Mouse (Mus musculus): ENCODE measurements around the gene Gm20425.
"Not testable (repeated sequence)": the region's sequence is repeated elsewhere in the genome, so short reads cannot be mapped to it uniquely, and the experiment has no call there.

Gene Gm20425

DNA sequence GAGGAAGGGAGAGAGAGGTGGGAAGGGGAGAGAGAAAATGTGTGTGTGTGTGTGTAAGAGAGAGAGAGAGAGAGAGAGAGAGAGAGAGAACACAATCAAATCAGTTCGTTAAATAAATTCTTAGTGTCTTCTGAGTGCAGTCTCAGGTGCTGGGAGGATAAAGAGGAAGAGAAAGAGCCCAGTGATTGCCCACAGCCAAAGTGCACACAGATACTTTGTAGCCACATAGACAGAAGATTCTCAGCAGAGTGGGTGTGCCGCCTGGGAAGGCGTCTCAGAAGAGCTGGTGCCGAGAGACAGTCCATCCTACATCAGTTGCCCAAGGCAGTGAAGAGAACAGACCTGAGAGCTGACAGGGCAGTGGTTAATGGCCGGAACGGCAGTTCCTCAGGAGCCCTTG is 15.8 kb downstream of the Gm20425 start:
- no peak for DNase-seq

DNA sequence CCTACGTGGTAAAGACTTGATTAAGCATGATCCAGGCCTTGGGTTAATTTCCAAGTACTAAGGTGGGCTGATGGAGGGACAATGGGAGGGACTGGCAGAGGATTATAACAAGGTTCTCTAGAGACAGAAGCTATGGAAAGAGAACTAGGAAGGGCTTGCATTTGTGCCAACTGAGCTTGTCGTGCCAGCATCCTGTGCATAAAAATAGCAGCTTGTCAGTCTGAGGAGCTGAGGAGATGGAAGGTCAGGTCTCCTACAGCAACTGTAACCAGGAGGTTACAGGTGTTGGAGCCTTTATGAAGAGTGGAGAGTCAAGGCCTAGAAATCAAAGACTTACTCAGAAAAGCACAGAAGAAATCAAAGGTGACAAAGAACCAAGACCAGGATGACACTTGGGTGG is 16.5 kb downstream of the Gm20425 start:
- no peak for DNase-seq

DNA sequence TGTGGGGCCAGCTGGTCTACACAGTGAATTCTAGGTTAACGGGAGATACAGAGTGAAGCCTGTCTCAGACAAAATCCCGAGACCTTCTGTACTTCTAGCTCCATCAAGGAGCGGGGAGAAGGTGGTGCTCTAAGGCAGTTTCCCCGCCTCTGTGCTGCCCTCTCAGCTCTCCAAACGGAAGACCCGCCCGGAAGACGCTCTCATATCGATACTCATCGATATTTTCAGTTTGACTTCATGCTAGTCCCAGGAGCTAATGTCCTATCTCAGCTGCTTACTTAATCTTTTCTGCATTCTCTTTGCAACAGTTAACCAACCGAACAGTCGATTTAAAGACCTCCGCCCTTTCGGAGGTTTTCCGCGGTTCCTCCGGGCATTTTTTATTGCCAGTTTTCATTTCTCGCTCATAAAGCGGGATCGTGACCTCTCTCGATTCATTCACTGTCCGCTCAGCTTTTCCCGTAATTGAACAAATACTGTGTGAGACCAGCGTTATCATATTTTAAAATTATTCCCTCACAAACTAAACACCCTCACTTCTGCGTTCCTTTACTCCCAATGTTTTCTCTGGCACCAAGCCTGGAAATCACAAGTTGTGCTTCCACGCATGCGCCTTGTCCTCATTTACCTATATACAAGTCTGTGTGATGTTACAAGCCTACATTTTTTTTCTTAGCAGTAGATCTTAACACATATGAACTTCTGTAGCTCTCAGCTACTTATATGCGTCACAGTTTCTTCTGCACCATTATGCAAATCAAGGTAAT is 17.3 kb downstream of the Gm20425 start:
- DNase-seq, result no peak

DNA sequence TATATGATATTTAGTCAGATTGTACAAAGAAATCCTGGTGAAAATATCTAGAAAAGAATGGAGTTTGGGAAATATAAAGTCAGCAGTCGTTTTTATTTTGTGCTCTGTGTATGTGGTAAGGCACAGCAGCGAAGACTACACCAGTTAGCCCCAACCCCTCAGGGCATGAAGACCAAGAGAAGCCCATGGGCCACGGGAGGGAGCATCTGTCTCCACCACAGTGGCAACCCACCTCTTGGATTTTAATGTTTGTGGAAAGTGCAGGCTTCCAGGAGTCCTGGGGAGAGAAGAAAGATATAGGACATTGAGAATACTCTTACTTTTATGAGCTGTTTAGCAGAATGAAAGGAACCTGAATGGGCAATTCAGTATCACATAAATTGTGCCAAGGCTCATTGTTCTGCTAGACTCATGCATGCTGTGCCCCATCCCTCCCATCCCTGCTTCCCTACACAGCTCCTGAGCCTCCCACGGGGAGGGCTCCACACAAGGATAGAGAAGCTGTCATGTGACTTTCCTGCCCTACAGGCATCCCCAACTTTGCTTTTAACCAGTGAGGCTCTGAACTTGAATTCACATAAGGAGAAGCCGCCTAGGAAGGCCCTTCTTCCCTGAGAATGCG is 21.2 kb downstream of the Gm20425 start:
- DNase-seq, result no peak

DNA sequence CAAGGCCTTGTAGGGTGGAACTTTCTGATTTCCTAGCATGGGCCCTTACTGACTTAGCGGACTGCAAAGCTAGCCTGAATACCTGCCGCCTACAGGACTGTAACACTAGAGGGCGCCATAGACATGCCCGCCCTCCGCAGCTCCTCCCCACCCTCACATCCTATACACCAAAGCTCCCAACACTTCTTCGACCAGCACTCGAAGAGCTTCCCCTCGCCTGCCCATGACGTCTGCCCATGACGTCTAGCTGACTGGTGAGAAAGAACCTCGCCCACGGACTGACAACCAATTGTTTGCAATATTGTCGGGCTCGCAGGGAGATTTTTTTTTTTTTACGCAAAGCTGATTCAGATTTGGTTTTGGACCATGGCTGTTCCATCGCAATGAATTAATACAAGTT is 22.3 kb downstream of the Gm20425 start:
- peak; percentile 68 to 76 for DNase-seq

DNA sequence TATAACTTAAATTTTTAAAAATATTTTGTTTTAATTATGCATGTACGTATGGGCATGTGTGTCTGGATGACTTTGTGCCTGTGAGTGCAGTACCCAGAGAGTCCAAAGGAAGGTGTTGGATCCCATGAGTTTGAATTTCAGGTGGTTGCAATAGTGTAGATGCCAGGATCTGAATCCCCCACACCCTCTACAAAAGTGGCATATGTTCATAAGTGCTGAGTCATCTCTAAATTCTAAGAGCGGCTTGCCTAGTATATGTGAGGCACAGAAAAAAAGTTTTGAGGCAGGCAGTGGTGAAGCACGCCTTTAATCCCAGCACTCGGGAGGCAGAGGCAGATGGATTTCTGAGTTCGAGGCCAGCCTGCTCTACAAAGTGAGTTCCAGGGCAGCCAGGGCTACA is 24.3 kb downstream of the Gm20425 start:
- DNase-seq, result no peak

DNA sequence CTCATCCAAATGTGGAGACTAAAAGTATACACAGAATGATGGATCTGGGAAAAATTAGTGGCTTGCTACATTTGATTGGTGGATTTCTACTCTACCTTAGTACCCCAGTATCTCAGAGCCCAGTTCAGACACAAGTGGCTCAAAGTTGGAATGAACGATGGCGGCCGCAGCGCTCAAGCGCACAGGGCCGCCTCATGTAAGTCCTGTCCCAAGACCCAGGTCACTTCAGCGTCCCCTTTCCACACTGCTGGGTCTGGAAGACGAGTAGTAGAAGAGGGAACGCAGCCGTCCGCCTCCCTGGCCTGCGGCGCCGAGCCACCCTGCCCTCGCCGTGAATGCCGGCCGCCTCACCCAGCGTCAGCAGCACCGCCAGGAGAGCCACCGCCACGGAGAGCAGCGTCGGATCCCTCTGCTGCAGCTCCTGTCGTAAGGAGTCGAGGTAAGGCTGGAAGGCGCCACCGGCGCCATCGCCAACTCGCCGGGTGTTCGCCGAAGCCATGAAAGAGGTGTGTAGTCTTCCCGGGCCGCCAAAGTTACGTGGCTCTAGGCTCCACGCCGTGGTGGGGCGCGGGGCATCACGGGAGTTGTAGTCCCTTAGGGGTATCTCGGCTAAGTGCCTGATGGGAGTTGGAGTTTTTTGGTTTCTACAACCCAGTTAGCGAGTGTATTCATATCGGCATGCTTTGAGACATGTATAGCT is 28.4 kb downstream of the Gm20425 start, which contains the start of gene Srprb:
Gene Srprb (minus strand): TSS at position 577 of the 700 bp plus-strand sequence.
- DNase-seq, result peak; percentile 94 to 98

DNA sequence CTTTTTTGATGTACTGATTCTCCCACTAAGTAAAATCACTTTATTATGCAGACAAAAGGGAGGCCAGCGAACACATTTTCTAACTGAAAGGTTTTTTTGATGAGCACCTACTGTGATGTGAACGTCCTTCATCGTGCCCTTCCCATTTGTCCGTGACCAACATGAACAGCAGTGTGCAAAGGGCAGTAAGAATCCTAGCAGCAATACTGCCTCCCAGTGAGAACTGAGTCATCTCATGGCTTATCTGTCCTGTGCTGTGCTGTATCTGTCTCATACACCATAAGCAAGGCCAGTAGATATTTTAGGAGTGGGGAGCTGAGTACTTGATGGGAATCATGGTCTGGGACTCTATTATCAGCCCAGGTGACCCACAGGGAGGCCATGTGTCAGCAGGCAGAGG is 41.7 kb downstream of the Gm20425 start:
- DNase-seq, result no peak

DNA sequence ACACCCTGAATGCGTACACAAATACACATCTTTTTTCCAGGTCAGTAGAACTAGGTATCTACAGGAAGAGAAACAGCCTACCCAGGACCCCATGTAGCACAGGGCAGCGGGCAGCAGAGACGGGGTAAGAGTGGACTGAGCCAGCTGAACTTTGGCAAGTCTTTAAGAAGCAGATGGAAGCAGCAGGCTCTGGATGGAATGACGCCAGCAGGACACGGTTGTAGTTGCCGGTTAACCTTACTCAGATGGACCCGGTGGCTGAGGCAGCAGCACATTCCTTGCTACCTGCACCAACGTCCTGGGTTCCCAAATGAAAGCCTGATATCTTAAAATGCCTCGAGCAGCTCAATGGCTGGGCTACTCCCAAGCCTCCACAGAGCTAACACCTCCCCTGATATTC is 43.4 kb downstream of the Gm20425 start:
- DNase-seq, result peak; percentile 77 to 79

DNA sequence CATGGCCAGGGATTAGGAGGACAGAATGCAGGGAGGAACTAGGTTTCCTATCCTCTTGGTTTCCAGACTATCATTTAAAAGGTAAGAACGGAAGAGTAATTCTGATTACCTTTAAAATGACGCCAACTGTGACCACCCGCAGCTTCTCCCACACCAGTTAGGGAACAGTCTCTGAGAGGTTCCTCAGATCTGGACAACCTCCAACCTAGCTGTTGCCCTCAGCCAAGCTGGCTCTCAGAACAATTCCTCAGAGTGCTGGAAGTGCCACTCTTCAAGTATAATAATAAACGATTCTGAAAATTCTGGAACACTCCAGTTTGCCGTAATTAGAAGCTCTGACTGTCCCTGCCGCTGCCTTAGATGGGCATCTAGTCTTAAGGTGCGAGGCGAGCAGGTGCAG is 44.2 kb downstream of the Gm20425 start:
- peak; percentile 53 to 59 for DNase-seq

DNA sequence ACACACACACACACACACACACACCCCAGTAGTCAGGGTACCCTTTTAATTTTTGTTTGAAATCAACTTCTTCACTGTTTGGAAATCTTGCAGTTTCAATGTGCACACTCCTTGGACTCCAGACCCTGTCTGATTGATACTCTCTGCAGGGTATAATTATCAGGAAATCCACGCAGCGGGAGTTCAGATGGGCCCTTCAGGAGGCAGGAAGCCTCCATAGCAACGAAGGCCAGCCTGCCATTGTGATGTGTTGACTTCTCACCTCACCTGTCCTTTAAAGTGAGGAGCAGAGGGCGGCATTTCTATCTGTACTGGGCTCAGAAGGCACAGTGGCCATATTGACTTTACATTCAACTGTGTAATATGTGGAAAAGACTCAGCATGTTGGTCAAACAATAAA is 45.3 kb downstream of the Gm20425 start:
- DNase-seq, result no peak

DNA sequence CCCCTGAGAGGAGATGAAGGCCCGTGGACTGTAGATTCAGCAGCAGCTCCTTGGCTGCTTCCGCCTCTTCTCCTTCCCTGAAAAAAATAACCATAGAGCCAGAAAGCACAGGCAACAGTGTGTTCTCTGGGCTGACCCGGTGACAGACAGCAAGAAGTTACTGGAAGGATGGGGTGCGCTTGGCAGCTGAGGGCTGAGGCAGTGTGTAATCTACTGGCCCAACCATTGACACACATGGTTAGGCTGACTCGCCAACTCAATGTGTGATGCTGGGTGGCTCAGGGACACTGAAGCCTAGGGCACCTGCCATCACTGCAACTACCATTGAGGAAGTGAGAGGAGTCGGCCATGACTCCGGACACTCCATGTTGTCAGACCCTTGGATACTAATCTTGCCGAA is 48.2 kb downstream of the Gm20425 start:
- DNase-seq, result no peak

DNA sequence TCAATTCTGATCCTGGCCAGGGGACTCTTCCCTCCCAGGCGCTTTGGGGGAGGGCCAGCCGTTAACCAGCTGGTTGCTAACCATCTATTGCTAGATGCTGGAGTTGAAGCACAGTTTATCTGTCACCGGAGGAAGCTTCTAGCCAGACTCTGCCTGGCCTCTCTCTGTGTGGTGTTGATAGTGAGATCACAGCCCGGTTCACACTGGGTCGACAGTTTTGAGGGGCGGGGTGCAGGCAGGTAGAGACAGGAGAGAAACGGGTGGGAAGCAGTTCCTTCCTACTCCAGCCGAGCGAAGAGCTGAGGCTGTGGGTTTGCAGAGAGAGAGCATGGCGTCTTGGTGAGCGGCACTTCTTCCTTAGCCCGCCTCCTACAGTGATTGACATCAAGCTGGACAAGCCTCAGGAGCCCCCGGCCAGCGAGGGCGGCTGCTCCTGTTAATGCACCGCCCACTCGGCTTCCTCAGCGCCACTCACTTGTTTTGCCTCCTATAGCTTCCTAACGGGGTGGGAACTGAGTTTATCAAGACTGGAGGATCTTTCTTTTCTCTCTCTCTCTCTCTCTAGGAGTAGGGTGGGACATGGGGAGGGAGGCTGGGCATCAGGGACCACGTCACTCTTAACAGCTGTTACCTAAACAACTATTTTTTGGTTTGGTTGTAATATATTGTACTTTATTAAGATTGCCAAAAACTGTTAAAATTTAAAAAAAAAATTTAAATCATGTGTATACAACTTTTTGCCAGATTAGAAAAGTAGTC is 49.1 kb downstream of the Gm20425 start:
- DNase-seq, result peak in 1 of 2 experiments; percentile 24

DNA sequence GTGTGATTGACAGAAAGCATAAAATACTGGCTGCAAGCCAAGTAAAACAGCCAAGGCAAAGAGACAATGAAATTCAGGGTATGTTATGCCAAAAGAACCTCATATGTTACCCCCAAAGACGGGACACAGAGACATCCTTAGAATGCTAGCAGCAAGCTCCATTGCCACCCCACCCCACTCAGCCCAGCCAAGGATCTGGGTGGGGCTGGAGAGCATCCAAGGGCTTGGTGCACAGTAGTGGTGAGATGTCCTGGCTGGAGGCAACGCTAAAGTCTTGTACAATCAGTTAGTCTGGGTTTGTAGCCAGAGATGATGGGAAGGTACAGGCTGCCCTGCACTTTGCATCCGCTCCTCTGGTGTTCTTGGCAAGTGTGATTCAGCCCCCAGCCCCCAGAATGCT is 49.8 kb downstream of the Gm20425 start:
- DNase-seq, result peak; percentile 52 to 59

DNA sequence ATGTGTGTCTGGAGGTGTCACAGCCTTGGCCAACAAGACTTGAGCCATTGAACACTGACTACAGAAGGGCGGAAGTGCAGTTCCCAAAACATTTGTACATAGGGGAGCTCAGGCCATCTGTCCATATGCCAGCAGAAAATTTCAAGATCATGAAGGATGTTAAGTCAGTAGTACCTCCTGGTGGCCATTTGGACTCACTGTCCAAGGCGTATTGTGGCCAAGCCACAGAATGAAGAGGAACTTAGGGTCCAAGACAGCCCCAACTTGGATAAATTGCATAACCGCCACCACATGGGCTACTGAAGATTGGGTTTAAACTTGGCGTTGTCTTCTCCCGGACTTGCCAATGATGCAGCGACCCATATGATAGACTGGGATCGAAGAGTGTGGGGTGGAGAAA is 54.4 kb downstream of the Gm20425 start:
- no peak for DNase-seq

DNA sequence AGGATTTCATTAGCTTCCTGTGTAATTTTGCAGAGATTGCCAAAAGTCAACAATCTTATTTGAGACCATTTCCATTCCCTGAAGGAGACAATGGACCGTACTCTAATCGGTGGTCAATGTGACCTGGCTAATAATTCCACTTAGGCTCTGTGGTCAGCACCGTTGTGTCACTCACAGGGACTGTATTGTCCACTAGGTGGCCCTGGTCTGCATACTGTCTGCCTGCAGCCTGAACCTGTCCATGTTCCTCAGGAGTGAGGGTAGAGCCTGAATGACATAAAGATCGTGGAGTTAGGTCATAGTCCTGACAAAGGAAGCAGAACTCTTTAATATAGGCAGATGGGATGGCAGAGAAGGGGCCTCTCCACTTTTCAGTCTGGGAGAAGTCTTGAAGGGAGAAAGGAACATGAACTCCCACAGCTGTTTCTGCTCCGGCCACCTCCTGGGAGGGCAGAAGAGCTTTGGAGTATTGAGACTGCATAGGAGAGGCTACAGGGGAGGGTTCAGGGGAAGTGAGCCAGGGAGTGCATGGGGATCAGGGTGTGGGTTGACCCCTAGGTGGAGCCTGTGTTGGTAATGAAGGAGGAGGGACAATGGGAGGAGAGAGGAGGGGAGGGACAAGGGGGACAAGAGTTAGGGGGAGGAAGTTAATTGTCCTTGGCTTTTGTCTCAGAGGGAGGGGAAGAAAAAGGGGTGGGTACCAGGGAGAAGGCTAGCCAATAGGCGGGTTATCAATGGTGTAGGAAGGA is 55.2 kb downstream of the Gm20425 start:
- peak; percentile 44 to 58 for DNase-seq

DNA sequence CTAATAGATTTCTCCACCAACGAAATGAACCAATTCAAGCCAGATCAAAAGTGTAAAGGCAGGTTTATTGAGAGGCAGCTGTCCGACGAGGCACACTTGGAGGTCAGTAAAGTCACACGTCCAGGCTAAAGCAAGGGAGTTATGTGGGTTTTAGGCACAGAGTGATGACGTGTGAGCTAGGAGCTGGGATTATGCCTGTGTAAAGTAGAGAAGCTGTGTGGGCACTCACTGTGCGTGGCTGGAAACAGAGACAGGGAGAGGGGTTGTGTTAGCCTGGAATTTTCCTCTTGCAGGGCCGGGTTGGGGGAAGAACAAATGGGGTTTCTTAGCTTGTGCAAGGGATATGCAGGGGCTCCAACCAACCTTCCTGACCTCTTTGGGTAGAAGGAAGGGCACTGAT is 61.3 kb downstream of the Gm20425 start:
- no peak for DNase-seq

DNA sequence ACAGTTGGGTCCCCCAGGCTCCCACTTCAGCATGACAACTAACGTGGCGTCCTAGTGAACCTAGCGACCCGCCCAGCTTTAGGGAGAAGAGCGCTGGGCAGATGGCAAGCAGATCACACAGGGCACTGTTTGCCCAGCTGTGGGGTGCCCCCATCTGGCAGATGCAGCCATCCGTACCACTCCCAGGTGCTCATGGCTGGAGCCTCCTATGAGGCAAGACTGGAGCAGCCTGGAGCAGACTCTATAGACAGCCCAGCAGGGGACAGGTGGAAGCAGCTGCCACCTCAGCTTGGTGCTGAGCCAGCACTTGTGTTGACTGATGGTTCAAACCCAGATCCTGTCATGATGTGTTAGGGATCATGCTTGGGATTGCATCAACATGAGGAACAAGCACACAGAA is 62.1 kb downstream of the Gm20425 start:
- no peak for DNase-seq

DNA sequence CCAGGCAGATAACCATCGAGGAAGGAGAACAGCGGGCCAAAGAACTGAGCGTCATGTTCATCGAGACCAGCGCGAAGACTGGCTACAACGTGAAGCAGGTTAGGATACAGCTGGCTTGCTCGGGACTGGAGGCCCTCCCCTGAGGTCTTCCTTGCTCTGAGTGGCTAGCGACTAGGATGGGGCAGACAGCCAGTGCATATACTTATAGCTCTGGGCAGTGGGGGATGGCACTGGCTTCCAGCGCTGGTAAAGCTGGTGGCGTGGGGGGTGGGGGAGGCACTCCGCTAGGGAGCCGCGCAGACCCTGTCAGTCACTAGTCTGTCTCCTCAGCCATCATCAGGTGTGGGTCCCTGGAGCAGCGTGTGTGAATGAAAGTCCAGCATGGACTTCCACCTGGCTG is 66.3 kb downstream of the Gm20425 start:
- DNase-seq, result no peak

DNA sequence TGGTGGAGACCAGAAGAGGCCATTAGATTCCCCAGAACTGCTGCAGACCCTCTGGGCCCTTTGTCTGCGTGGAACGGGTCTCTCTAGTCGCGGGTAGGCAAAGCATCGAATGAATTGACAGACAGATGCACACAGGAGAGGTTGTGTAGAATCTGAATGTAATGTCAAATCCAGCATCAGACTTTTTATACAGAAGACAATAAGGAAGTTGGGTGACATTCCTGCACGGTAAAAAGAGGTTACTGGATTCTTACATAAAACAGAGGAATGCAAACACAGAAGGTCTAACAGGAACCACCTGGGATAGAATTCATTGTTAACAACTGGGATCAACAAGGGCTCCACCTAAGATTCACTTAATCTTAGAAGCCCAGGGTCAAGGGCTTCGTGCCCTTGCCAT is 74.9 kb downstream of the Gm20425 start:
- DNase-seq, result not testable (repeated sequence)

DNA sequence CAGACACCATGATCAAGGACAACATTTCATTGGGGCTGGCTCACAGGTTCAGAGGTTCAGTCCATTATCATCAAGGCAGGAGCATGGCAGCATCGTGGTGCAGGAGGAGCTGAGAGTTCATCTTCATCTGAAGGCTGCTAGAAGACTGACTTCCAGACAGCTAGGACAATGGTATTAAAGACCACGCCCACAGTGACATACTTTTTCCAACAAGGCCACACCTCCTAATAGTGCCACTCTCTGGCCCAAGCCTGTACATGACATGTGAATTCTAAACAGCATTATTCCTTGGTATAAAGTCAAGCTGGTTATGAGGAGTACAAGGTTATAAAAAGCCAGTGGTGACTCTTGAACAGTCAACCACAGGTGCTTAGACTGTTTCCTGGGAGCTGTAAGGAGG is 75.5 kb downstream of the Gm20425 start:
- no peak for DNase-seq

DNA sequence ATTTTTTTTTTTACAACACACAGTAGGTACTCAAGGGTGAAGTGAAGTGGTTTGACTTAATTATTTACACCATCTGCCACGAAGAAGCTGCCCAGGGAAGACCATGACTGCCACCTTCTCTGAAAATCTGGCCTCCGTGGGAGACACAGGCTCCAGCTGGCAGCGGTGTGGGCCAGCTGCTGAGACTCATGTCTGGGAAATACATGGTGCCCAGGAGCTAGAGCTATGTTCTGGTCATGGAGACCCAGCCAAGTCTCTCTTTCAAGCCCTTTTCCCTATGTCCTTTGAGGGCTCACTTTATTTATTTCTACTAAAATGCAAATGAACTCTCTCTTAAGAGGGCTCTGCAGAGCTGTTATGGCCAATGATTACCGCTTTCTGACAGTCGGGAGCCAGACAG is 76.8 kb downstream of the Gm20425 start:
- peak in 1 of 2 experiments; percentile 30 for DNase-seq

Data from cerebellum, adult 18-20 months (tissue).